Mouse (Mus musculus): Measurements from ENCODE around the gene Coro1c. TPM values are rescaled to one million over a fixed set of nuclear protein-coding genes. Genes with fewer than 3 reads are reported as not detected.
"Not testable (repeated sequence)": the region's sequence is repeated elsewhere in the genome, so short reads cannot be mapped to it uniquely, and the experiment has no call there.

Coro1c gene
- polyA plus RNA-seq, 1 experiment from 2014 or later, result 130 TPM

- Histone ChIP-seq H3K27ac (replicated peaks; ENCODE audit: low read depth, low read length) (no peak overlapping the region), H3K36me3 (replicated peaks; ENCODE audit: control insufficient read depth, insufficient read depth, low read depth, low read length) (no peaks in the 10 kb centered on the region), H3K9ac (replicated peaks; ENCODE audit: low read length) (no peak overlapping the region), H3K9me3 (replicated peaks; ENCODE audit: control insufficient read depth, low read length) (no peaks in the 10 kb centered on the region), H3K4me2 (ENCODE audit: low read depth, low read length) (no peak overlapping the region), H3K4me3 (ENCODE audit: low read depth, low read length) (no peak overlapping the region), H3K27me3 (ENCODE audit: control insufficient read depth, insufficient read depth, low read length) (no peaks in the 10 kb centered on the region), H3K4me1 (ENCODE audit: control insufficient read depth, insufficient read depth, low read length) (no peaks in the 10 kb centered on the region)
- ATAC-seq (replicated peaks; ENCODE audit: insufficient number of reproducible peaks, low FRiP score, low TSS enrichment, low read depth) (no peak), DNase-seq (ENCODE audit: low spot score) (no peak)
- 49% methylated on average over 11 of the region's 11 CpGs for WGBS
These were observed 93.5 kb downstream of the Coro1c start for GRCm38 (mm10) chr5:113815041-113815389.

DNA sequence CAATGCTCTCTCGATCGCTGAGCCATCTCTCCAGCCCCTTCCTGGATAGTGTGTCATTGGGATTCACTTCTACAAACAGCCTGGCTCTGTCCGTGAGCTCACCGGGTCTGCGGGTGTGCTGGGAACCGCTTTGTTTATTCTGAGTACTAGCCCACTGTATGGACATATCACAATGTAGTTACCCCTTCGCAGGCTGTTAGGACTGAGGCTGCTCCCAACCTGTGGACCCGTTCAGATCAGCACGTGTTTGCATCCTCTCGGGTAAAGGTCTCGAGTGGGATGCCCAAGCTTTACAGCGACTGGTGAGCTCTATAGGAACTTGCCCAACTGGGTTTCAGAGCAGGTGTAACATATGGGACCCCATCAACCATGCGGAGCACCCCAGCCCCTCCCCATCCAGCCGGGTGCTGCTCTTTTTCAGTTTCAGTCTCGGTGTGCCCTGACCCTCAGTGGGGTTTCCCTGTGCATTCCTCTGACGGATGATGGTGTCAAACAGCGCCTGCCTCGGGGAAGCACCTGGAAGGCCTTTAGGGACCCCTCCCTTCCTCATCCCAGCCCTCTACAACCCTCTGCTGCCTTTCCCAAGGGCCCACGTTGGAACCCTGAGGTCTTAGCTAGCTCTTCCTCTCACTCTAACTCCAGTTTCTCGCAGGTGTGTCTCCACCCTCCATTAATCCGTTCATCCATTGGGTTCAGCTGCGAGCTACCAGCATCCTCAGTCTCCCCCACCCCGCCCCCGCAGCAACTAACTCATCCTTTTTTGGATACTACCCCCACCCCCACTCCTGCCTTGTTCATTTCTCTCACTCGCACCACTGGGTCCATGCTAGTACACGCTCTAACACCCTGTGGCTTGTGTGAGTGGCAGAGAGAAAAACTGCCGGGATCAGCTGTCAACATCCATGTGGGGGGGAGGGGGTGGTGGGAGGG, 94.2 kb downstream of the Coro1c start:
- ATAC-seq (replicated peaks; ENCODE audit: insufficient number of reproducible peaks, low FRiP score, low TSS enrichment, low read depth) (no peak), DNase-seq (ENCODE audit: low spot score) (no peak)
- H3K9ac ChIP-seq (replicated peaks; ENCODE audit: low read length), result no peak overlapping the region
- no peaks in the 10 kb centered on the region for H3K9me3 ChIP-seq (replicated peaks; ENCODE audit: control insufficient read depth, low read length)
- H3K27ac ChIP-seq (replicated peaks; ENCODE audit: low read depth, low read length), result no peak overlapping the region
- no peaks in the 10 kb centered on the region for H3K4me1 ChIP-seq (ENCODE audit: control insufficient read depth, insufficient read depth, low read length)
- no peak overlapping the region for H3K4me3 ChIP-seq (ENCODE audit: low read depth, low read length)
- 32% methylated on average over 27 of the region's 27 CpGs for WGBS
- no peak overlapping the region for H3K4me2 ChIP-seq (ENCODE audit: low read depth, low read length)
- no peaks in the 10 kb centered on the region for H3K36me3 ChIP-seq (replicated peaks; ENCODE audit: control insufficient read depth, insufficient read depth, low read depth, low read length)
- H3K27me3 ChIP-seq (ENCODE audit: control insufficient read depth, insufficient read depth, low read length), result no peaks in the 10 kb centered on the region

DNA sequence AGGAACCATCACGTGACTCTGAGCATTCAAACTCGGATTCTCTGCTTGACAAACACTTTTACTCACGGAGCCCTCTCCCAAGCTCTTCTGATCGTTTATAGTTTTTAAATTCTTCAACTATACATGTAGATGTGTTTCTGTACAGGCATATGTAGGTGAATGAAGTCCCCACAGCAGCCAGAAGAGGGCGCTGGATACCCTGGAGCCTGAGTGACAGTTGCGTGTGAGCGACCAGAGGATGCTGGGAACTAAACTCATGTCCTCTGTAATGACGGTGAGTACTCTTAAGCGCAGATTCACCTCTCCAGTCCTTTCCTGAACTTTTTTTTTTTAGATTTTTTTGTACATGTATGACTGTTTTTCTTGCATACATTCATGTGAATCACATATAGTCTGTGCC, 95.0 kb downstream of the Coro1c start:
- Histone ChIP-seq H3K4me1 (ENCODE audit: control insufficient read depth, insufficient read depth, low read length) (no peaks in the 10 kb centered on the region), H3K27me3 (ENCODE audit: control insufficient read depth, insufficient read depth, low read length) (no peaks in the 10 kb centered on the region), H3K4me2 (ENCODE audit: low read depth, low read length) (no peak overlapping the region), H3K4me3 (ENCODE audit: low read depth, low read length) (no peak overlapping the region), H3K9me3 (replicated peaks; ENCODE audit: control insufficient read depth, low read length) (no peaks in the 10 kb centered on the region), H3K36me3 (replicated peaks; ENCODE audit: control insufficient read depth, insufficient read depth, low read depth, low read length) (no peaks in the 10 kb centered on the region), H3K27ac (replicated peaks; ENCODE audit: low read depth, low read length) (no peak overlapping the region), H3K9ac (replicated peaks; ENCODE audit: low read length) (no peak overlapping the region)
- DNase-seq (ENCODE audit: low spot score), result no peak
- no peak for ATAC-seq (replicated peaks; ENCODE audit: insufficient number of reproducible peaks, low FRiP score, low TSS enrichment, low read depth)
- WGBS, result 26% methylated on average over 9 of the region's 9 CpGs

- Histone ChIP-seq H3K4me2 (ENCODE audit: low read depth, low read length) (no peak overlapping the region), H3K27me3 (ENCODE audit: control insufficient read depth, insufficient read depth, low read length) (no peaks in the 10 kb centered on the region), H3K9ac (replicated peaks; ENCODE audit: low read length) (no peak overlapping the region), H3K4me3 (ENCODE audit: low read depth, low read length) (no peak overlapping the region), H3K27ac (replicated peaks; ENCODE audit: low read depth, low read length) (no peak overlapping the region), H3K9me3 (replicated peaks; ENCODE audit: control insufficient read depth, low read length) (no peaks in the 10 kb centered on the region), H3K4me1 (ENCODE audit: control insufficient read depth, insufficient read depth, low read length) (peaks cover 3% of the 10 kb centered on the region), H3K36me3 (replicated peaks; ENCODE audit: control insufficient read depth, insufficient read depth, low read depth, low read length) (no peaks in the 10 kb centered on the region)
- ATAC-seq (replicated peaks; ENCODE audit: insufficient number of reproducible peaks, low FRiP score, low TSS enrichment, low read depth) (no peak), DNase-seq (ENCODE audit: low spot score) (no peak)
- 98% methylated on average over 2 of the region's 2 CpGs for WGBS
These were observed 95.9 kb downstream of the Coro1c start for GRCm38 (mm10) chr5:113812638-113813037.

DNA sequence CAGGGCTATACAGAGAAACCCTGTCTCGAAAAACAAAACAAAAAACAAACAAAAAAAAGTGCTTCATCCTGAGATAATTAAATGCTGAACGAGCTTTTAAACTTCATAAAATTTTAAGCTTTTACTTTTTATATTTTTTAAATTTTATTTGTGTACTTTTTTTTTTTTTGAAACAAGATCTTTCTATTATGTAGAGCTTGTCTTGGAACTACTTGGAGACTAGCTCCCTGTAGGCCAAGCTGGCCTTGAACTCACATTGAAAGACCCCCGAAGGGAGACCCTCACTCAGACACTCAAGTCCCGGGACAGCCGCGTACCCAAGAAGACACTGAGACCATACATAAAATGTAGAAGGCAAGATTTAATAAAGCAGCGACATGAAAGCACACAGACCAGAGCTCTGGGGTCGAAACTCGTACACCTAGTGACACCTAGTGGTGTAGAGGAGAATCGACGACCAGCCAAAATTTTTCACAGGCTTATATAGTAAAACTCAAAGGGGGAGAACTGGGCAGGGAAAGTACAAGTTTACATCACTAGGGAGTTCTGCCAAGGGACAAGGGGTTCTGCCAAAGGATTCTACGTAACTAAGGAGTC, 96.6 kb downstream of the Coro1c start:
- H3K9me3 ChIP-seq (replicated peaks; ENCODE audit: control insufficient read depth, low read length); H3K4me2 ChIP-seq (ENCODE audit: low read depth, low read length); H3K27me3 ChIP-seq (ENCODE audit: control insufficient read depth, insufficient read depth, low read length); ATAC-seq (replicated peaks; ENCODE audit: insufficient number of reproducible peaks, low FRiP score, low TSS enrichment, low read depth); H3K9ac ChIP-seq (replicated peaks; ENCODE audit: low read length); DNase-seq (ENCODE audit: low spot score); H3K36me3 ChIP-seq (replicated peaks; ENCODE audit: control insufficient read depth, insufficient read depth, low read depth, low read length); H3K4me1 ChIP-seq (ENCODE audit: control insufficient read depth, insufficient read depth, low read length); H3K4me3 ChIP-seq (ENCODE audit: low read depth, low read length); H3K27ac ChIP-seq (replicated peaks; ENCODE audit: low read depth, low read length): not testable (repeated sequence)
- WGBS, result 20% methylated on average over 11 of the region's 12 CpGs

DNA sequence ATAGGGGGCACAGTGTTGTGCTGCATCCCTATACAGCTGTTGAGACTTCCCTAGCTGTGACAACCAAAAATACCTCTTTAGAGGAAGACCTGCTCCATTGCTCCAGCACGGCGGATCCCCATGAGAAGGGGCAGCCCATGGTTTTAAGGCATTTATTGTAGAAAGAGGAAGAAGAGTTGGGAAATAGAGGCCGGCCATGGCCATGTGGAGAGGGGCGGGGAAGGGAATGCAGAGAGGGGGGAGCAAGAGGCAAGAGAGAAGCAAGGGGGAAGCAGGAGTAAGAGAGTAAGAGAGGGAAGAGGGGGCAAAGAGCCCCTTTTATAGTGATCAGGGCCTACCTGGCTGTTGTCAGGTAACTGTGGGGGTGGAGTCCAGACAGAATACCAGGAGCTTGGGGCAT, 98.4 kb downstream of the Coro1c start:
- 95% methylated on average over 4 of the region's 4 CpGs for WGBS
- DNase-seq (ENCODE audit: low spot score), result no peak
- Histone ChIP-seq H3K9ac (replicated peaks; ENCODE audit: low read length) (no peak overlapping the region), H3K4me1 (ENCODE audit: control insufficient read depth, insufficient read depth, low read length) (peaks cover 4% of the 10 kb centered on the region), H3K9me3 (replicated peaks; ENCODE audit: control insufficient read depth, low read length) (no peaks in the 10 kb centered on the region), H3K27ac (replicated peaks; ENCODE audit: low read depth, low read length) (no peak overlapping the region), H3K36me3 (replicated peaks; ENCODE audit: control insufficient read depth, insufficient read depth, low read depth, low read length) (no peaks in the 10 kb centered on the region), H3K4me3 (ENCODE audit: low read depth, low read length) (no peak overlapping the region), H3K4me2 (ENCODE audit: low read depth, low read length) (no peak overlapping the region), H3K27me3 (ENCODE audit: control insufficient read depth, insufficient read depth, low read length) (no peaks in the 10 kb centered on the region)
- no peak for ATAC-seq (replicated peaks; ENCODE audit: insufficient number of reproducible peaks, low FRiP score, low TSS enrichment, low read depth)

DNA sequence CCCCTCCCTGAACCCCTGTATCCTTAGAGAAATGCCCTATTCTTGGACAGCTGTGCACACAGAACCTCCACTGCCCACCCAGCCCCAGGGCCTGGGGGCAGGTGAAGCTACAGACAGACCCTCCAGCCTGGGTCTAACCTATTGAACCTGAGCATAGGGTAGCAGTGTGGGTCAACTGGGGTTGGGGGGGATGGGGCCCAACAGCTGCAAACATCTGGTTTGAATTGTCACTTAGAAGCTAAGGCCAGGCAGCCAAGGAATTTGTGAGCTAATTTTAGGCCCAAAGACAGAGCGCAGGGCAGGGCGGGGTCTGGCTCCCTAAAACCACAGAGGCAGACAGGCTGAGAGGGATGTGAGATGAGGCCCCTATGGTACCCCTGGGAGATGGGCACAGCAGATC, 100.4 kb downstream of the Coro1c start:
- Histone ChIP-seq H3K4me2 (ENCODE audit: low read depth, low read length) (peak overlapping the region; percentile 10; the same call in 1 of the 2 replicates), H3K27me3 (ENCODE audit: control insufficient read depth, insufficient read depth, low read length) (no peaks in the 10 kb centered on the region)
- WGBS, result 5% methylated on average over 2 of the region's 2 CpGs

GRCm38 (mm10) chr5:113807712-113808111, 100.8 kb downstream of the Coro1c start:
- Histone ChIP-seq H3K4me2 (ENCODE audit: low read depth, low read length) (no peak overlapping the region), H3K36me3 (replicated peaks; ENCODE audit: control insufficient read depth, insufficient read depth, low read depth, low read length) (no peaks in the 10 kb centered on the region), H3K27ac (replicated peaks; ENCODE audit: low read depth, low read length) (peak overlapping the region; percentile 48; the same call in 1 of the 2 replicates), H3K27me3 (ENCODE audit: control insufficient read depth, insufficient read depth, low read length) (no peaks in the 10 kb centered on the region), H3K9me3 (replicated peaks; ENCODE audit: control insufficient read depth, low read length) (no peaks in the 10 kb centered on the region), H3K9ac (replicated peaks; ENCODE audit: low read length) (no peak overlapping the region), H3K4me1 (ENCODE audit: control insufficient read depth, insufficient read depth, low read length) (peaks cover 4% of the 10 kb centered on the region), H3K4me3 (ENCODE audit: low read depth, low read length) (no peak overlapping the region)
- DNase-seq (ENCODE audit: low spot score) (no peak), ATAC-seq (replicated peaks; ENCODE audit: insufficient number of reproducible peaks, low FRiP score, low TSS enrichment, low read depth) (no peak)
- 12% methylated on average over 9 of the region's 9 CpGs for WGBS

More for the DNA sequence above, 100.4 kb downstream of the Coro1c start:
- Histone ChIP-seq H3K36me3 (replicated peaks; ENCODE audit: control insufficient read depth, insufficient read depth, low read depth, low read length) (no peaks in the 10 kb centered on the region), H3K9ac (replicated peaks; ENCODE audit: low read length) (no peak overlapping the region; the same call in 1 of the 2 replicates), H3K4me3 (ENCODE audit: low read depth, low read length) (no peak overlapping the region), H3K9me3 (replicated peaks; ENCODE audit: control insufficient read depth, low read length) (no peaks in the 10 kb centered on the region), H3K27ac (replicated peaks; ENCODE audit: low read depth, low read length) (peak overlapping the region; percentile 48; the same call in 1 of the 2 replicates), H3K4me1 (ENCODE audit: control insufficient read depth, insufficient read depth, low read length) (peaks cover 4% of the 10 kb centered on the region)
- DNase-seq (ENCODE audit: low spot score), result peak; percentile 76
- ATAC-seq (replicated peaks; ENCODE audit: insufficient number of reproducible peaks, low FRiP score, low TSS enrichment, low read depth), result 0 out of 2 replicates have a peak, but pooled peaks have one; percentile 8
